ENCODE assay signal across 22 mouse cellular contexts in genomic region chr5:62752934-62753333, GRCm38 (mm10). TPM values are rescaled to one million over a fixed set of nuclear protein-coding genes. Genes with fewer than 3 reads are reported as not detected.
DNase-seq lines count a peak whose midpoint lies in the region; ATAC-seq and TF ChIP-seq lines count a peak whose summit lies in the region.
"Had no signal": no experiment of that assay in that cellular context is flagged by ENCODE, and none has a peak within 500 bp of the region (broad histone marks: within the 10 kb centered on the region; RNA-seq: fewer than 3 reads in every experiment).

No protein-coding gene starts in this region.

- ATAC-seq in CD4-positive, CD25-positive, alpha-beta regulatory T cell, adult 4 months: peak; percentile 71
- ATAC-seq: forebrain, embryonic 14.5 days; Patski had no signal

- TF ChIP-seq CTCF in left cerebral cortex, adult 2 months (IDR thresholded peaks at IDR 0.05): no peak

- WGBS in hindbrain, embryonic 10.5 days: 81% methylated on average over 3 of the region's 3 CpGs

- intact Hi-C loops in left cerebral cortex, adult 2 months (cut with DNase I): no loop called here

- H3K4me3 ChIP-seq in left cerebral cortex, adult 2 months: no peak overlapping the region
- H3K4me3 ChIP-seq in hindbrain, embryonic 10.5 days: no peak overlapping the region
- H3K4me3 ChIP-seq: embryonic facial prominence, embryonic 13.5 days; heart, adult 2 months; heart, embryonic 15.5 days had no signal

- no peaks in the 10 kb centered on the region for H3K27me3 ChIP-seq in splenic B cell, adult 2 months (ENCODE audit: control insufficient read depth, insufficient read depth, low read length, poor library complexity, severe bottlenecking)
- no peaks in the 10 kb centered on the region for H3K27me3 ChIP-seq in hindbrain, embryonic 10.5 days (ENCODE audit: insufficient read depth, poor library complexity, severe bottlenecking)
- H3K27me3 ChIP-seq: CH12.LX; embryonic facial prominence, embryonic 13.5 days; heart, embryonic 15.5 days; Patski had no signal

- H3K4me1 ChIP-seq in hindbrain, embryonic 10.5 days (replicated peaks): peaks cover 7% of the 10 kb centered on the region; the same call in 1 of the 2 replicates
- H3K4me1 ChIP-seq: embryonic facial prominence, embryonic 13.5 days; heart, embryonic 15.5 days had no signal

- no peak for DNase-seq in left cerebral cortex, adult 2 months (ENCODE audit: extremely low spot score in 1 of 2, low spot score in 2 of 2)
- no peak for DNase-seq in left cerebral cortex, adult 9 months (ENCODE audit: low spot score in 2 of 2)
- DNase-seq in brain, adult 2 months (ENCODE audit: low read depth, low spot score): peak; percentile 78
- DNase-seq in splenic B cell, adult 2 months (ENCODE audit: low read depth, low spot score): peak; percentile 22
- DNase-seq in hindbrain, embryonic 10.5 days (ENCODE audit: low spot score): no peak
- DNase-seq in neural tube, embryonic 10.5 days (ENCODE audit: extremely low spot score, low spot score): no peak
- DNase-seq in lung, postnatal 25 days (ENCODE audit: low spot score): no peak
- DNase-seq: adrenal gland, adult 8-10 months; adrenal gland, postnatal 36 days; cerebellum, adult 11-12 months; cerebellum, adult 9-10 months; cerebellum, postnatal 36 days; gastrocnemius, postnatal 14 days; heart, adult 2 months; heart, postnatal 14 days had no signal

- peak overlapping the region; percentile 68 for H3K27ac ChIP-seq in left cerebral cortex, adult 2 months
- no peak overlapping the region for H3K27ac ChIP-seq in hindbrain, embryonic 10.5 days
- H3K27ac ChIP-seq: embryonic facial prominence, embryonic 13.5 days; heart, adult 2 months; heart, embryonic 15.5 days; hindbrain, embryonic 14.5 days had no signal

- no peaks in the 10 kb centered on the region; the same call in 1 of the 2 replicates for H3K36me3 ChIP-seq in splenic B cell, adult 2 months (ENCODE audit: control insufficient read depth, insufficient read depth, low read length, poor library complexity, severe bottlenecking)
- no peaks in the 10 kb centered on the region for H3K36me3 ChIP-seq in hindbrain, embryonic 10.5 days
- H3K36me3 ChIP-seq: embryonic facial prominence, embryonic 13.5 days; heart, embryonic 15.5 days had no signal

- H3K9me3 ChIP-seq in hindbrain, embryonic 10.5 days: no peaks in the 10 kb centered on the region
- H3K9me3 ChIP-seq: embryonic facial prominence, embryonic 13.5 days; heart, embryonic 15.5 days had no signal

RNA-seq across cellular contexts. Expression of gene Arap2, which starts 13.0 kb away (rescaled TPM):
- total RNA-seq in left cerebral cortex, adult 2 months (2021): 10 to 100 TPM; 64.7 to 73.6 TPM
- 10 to 100 TPM; 28.6 to 32.8 TPM for polyA plus RNA-seq in CD4-positive, CD25-positive, alpha-beta regulatory T cell, adult 4 months (2017; shearing (Covaris generic))
- polyA plus RNA-seq in hindbrain, embryonic 10.5 days (2016; fragmentation: Nextera tagmentation; extraction: Ambion mirVana): 0.77 and 1.2 TPM in 2 replicates

Comparison
In these comparisons a context has a peak if more than half of its experiments do, and no peak if none do; other contexts are left out.
1. DNase-seq: peak in brain, adult 2 months (single experiment) and splenic B cell, adult 2 months (single experiment); none in left cerebral cortex, adult 2 months (0 of 2), left cerebral cortex, adult 9 months (0 of 2), hindbrain, embryonic 10.5 days (single experiment), neural tube, embryonic 10.5 days (single experiment) and lung, postnatal 25 days (single experiment).
2. RNA of gene Arap2, which starts 13.0 kb away (polyA plus RNA-seq): 28.6 to 32.8 TPM in CD4-positive, CD25-positive, alpha-beta regulatory T cell, adult 4 months; 0.77 to 1.2 TPM in hindbrain, embryonic 10.5 days; every median in the first group is over 10 times any median in the second.